Mouse (Mus musculus): ENCODE results near the gene Wdr25. TPM values are rescaled to one million over a fixed set of nuclear protein-coding genes. Genes with fewer than 3 reads are reported as not detected.

Gene Wdr25
- polyA plus RNA-seq, 1 experiment: not detected

- WGBS: 93% methylated on average over 4 of the region's 4 CpGs
- TF ChIP-seq POLR2A (IDR thresholded peaks at IDR 0.05; ENCODE audit: insufficient read depth, low read depth, low read length) (no peak), CTCF (IDR thresholded peaks at IDR 0.05; ENCODE audit: insufficient read depth, low read depth, low read length) (no peak)
Observed at GRCm38 (mm10) chr12:108937506-108937905, 44.1 kb downstream of the Wdr25 start.

GRCm38 (mm10) chr12:108938844-108939243 lies 45.4 kb downstream of the Wdr25 start:
- 92% methylated on average over 5 of the region's 5 CpGs for WGBS
- no peak overlapping the region for H3K4me3 ChIP-seq (ENCODE audit: insufficient read depth, low read depth, low read length)
- peaks cover 42% of the 10 kb centered on the region for H3K4me1 ChIP-seq (ENCODE audit: control insufficient read depth, insufficient read depth, low read length)
- no peak overlapping the region for H3K27ac ChIP-seq (ENCODE audit: insufficient read depth, low read depth, low read length)
- no peak for TF ChIP-seq POLR2A (IDR thresholded peaks at IDR 0.05; ENCODE audit: insufficient read depth, low read depth, low read length)
- no peak for TF ChIP-seq CTCF (IDR thresholded peaks at IDR 0.05; ENCODE audit: insufficient read depth, low read depth, low read length)

More at GRCm38 (mm10) chr12:108937506-108937905, 44.1 kb downstream of the Wdr25 start:
- H3K4me3 ChIP-seq (ENCODE audit: insufficient read depth, low read depth, low read length): no peak overlapping the region
- H3K27ac ChIP-seq (ENCODE audit: insufficient read depth, low read depth, low read length): 0 out of 2 replicates have a peak overlapping the region, but pooled peaks have one; percentile 22
- peaks cover 36% of the 10 kb centered on the region for H3K4me1 ChIP-seq (ENCODE audit: control insufficient read depth, insufficient read depth, low read length)

- Histone ChIP-seq H3K27ac (ENCODE audit: insufficient read depth, low read depth, low read length) (no peak overlapping the region), H3K4me1 (ENCODE audit: control insufficient read depth, insufficient read depth, low read length) (peaks cover 38% of the 10 kb centered on the region), H3K4me3 (ENCODE audit: insufficient read depth, low read depth, low read length) (no peak overlapping the region)
- TF ChIP-seq POLR2A (IDR thresholded peaks at IDR 0.05; ENCODE audit: insufficient read depth, low read depth, low read length) (no peak), CTCF (IDR thresholded peaks at IDR 0.05; ENCODE audit: insufficient read depth, low read depth, low read length) (no peak)
- WGBS: 88% methylated on average over 9 of the region's 9 CpGs
Observed at GRCm38 (mm10) chr12:108939317-108939716, 45.9 kb downstream of the Wdr25 start.

- Histone ChIP-seq H3K4me3 (ENCODE audit: insufficient read depth, low read depth, low read length) (no peak overlapping the region), H3K27ac (ENCODE audit: insufficient read depth, low read depth, low read length) (no peak overlapping the region), H3K4me1 (ENCODE audit: control insufficient read depth, insufficient read depth, low read length) (peaks cover 38% of the 10 kb centered on the region)
- TF ChIP-seq POLR2A (IDR thresholded peaks at IDR 0.05; ENCODE audit: insufficient read depth, low read depth, low read length) (no peak), CTCF (IDR thresholded peaks at IDR 0.05; ENCODE audit: insufficient read depth, low read depth, low read length) (no peak)
- WGBS: 67% methylated on average over 1 of the region's 1 CpGs
Observed at GRCm38 (mm10) chr12:108940255-108940654, 46.8 kb downstream of the Wdr25 start.

GRCm38 (mm10) chr12:108941282-108941681 lies 47.9 kb downstream of the Wdr25 start:
- TF ChIP-seq POLR2A (IDR thresholded peaks at IDR 0.05; ENCODE audit: insufficient read depth, low read depth, low read length) (no peak), CTCF (IDR thresholded peaks at IDR 0.05; ENCODE audit: insufficient read depth, low read depth, low read length) (no peak)
- Histone ChIP-seq H3K27ac (ENCODE audit: insufficient read depth, low read depth, low read length) (no peak overlapping the region), H3K4me1 (ENCODE audit: control insufficient read depth, insufficient read depth, low read length) (peaks cover 35% of the 10 kb centered on the region), H3K4me3 (ENCODE audit: insufficient read depth, low read depth, low read length) (no peak overlapping the region)
- 52% methylated on average over 2 of the region's 2 CpGs for WGBS

- no peak for TF ChIP-seq POLR2A (IDR thresholded peaks at IDR 0.05; ENCODE audit: insufficient read depth, low read depth, low read length)
- 0 out of 2 replicates have a peak, but pooled peaks have one; percentile 11 for TF ChIP-seq CTCF (IDR thresholded peaks at IDR 0.05; ENCODE audit: insufficient read depth, low read depth, low read length)
- no peak overlapping the region for H3K4me3 ChIP-seq (ENCODE audit: insufficient read depth, low read depth, low read length)
- peaks cover 28% of the 10 kb centered on the region for H3K4me1 ChIP-seq (ENCODE audit: control insufficient read depth, insufficient read depth, low read length)
- H3K27ac ChIP-seq (ENCODE audit: insufficient read depth, low read depth, low read length): peak overlapping the region; percentile 68
- WGBS: 46% methylated on average over 14 of the region's 14 CpGs
Observed at GRCm38 (mm10) chr12:108942203-108942923, 48.9 kb downstream of the Wdr25 start.

GRCm38 (mm10) chr12:108953011-108953550 lies 59.6 kb downstream of the Wdr25 start:
- 80% methylated on average over 9 of the region's 9 CpGs for WGBS
- H3K4me1 ChIP-seq (ENCODE audit: control insufficient read depth, insufficient read depth, low read length): peaks cover 8% of the 10 kb centered on the region
- TF ChIP-seq CTCF (IDR thresholded peaks at IDR 0.05; ENCODE audit: insufficient read depth, low read depth, low read length) (no peak), POLR2A (IDR thresholded peaks at IDR 0.05; ENCODE audit: insufficient read depth, low read depth, low read length) (no peak)
- no peak overlapping the region for H3K4me3 ChIP-seq (ENCODE audit: insufficient read depth, low read depth, low read length)
- H3K27ac ChIP-seq (ENCODE audit: insufficient read depth, low read depth, low read length): no peak overlapping the region

GRCm38 (mm10) chr12:108953838-108954237 lies 60.4 kb downstream of the Wdr25 start:
- Histone ChIP-seq H3K27ac (ENCODE audit: insufficient read depth, low read depth, low read length) (no peak overlapping the region), H3K4me1 (ENCODE audit: control insufficient read depth, insufficient read depth, low read length) (peaks cover 9% of the 10 kb centered on the region), H3K4me3 (ENCODE audit: insufficient read depth, low read depth, low read length) (no peak overlapping the region)
- TF ChIP-seq POLR2A (IDR thresholded peaks at IDR 0.05; ENCODE audit: insufficient read depth, low read depth, low read length) (no peak), CTCF (IDR thresholded peaks at IDR 0.05; ENCODE audit: insufficient read depth, low read depth, low read length) (peak; percentile 21; the same call in 1 of the 2 replicates)
- 45% methylated on average over 6 of the region's 6 CpGs for WGBS

GRCm38 (mm10) chr12:108954456-108954855 lies 61.0 kb downstream of the Wdr25 start:
- Histone ChIP-seq H3K27ac (ENCODE audit: insufficient read depth, low read depth, low read length) (no peak overlapping the region), H3K4me3 (ENCODE audit: insufficient read depth, low read depth, low read length) (no peak overlapping the region), H3K4me1 (ENCODE audit: control insufficient read depth, insufficient read depth, low read length) (peaks cover 15% of the 10 kb centered on the region)
- no peak for TF ChIP-seq CTCF (IDR thresholded peaks at IDR 0.05; ENCODE audit: insufficient read depth, low read depth, low read length)
- no peak for TF ChIP-seq POLR2A (IDR thresholded peaks at IDR 0.05; ENCODE audit: insufficient read depth, low read depth, low read length)
- WGBS: 63% methylated on average over 2 of the region's 2 CpGs

Data from olfactory bulb, adult 2 months (tissue).